Mouse (Mus musculus) liver, embryonic 13.5 days (tissue): Measurements from ENCODE around the gene Atm. TPM values are rescaled to one million over a fixed set of nuclear protein-coding genes. Genes with fewer than 3 reads are reported as not detected.

Experiments used
- microRNA-seq: library from miRNA; unstranded; fragments of <30 nt; microRNA quantifications from one replicate; pipeline ENCODE4, GENCODE M21; 2016
- polyA plus RNA-seq: library from polyadenylated mRNA; unstranded; fragments of >200 nt; fragmentation: Nextera tagmentation; extraction: Ambion mirVana; gene quantifications from 2 replicates; pipeline ENCODE4 v1.2.1, GENCODE M21; 2015

Gene Atm
- polyA plus RNA-seq, 1 experiment from 2014 or later, result 5.0 TPM

Small RNAs within 50 kb of the gene (microRNA-seq; reads per million reads assigned to microRNA genes)
- not detected for gene Mir130c

Other genes with a start within 250 kb of the Atm start
- 0.16 and 0.24 TPM in 2 replicates for gene Exph5, start 235.1 kb downstream of the Atm start, polyA plus RNA-seq
- gene Kdelc2, start 152.7 kb downstream of the Atm start, polyA plus RNA-seq, result 5.3 and 6.6 TPM in 2 replicates
- 0.90 and 1.2 TPM in 2 replicates for gene 4930550C14Rik, start 134.4 kb downstream of the Atm start, polyA plus RNA-seq
- gene Npat, start 307 bp upstream of the Atm start, polyA plus RNA-seq, result 8.0 and 11.1 TPM in 2 replicates
- 58.2 and 71.8 TPM in 2 replicates for gene Acat1, start 73.6 kb upstream of the Atm start, polyA plus RNA-seq
- gene Cul5, start 133.3 kb upstream of the Atm start, polyA plus RNA-seq, result 14.6 and 15.4 TPM in 2 replicates
- gene Rab39, start 169.5 kb upstream of the Atm start, polyA plus RNA-seq, result 0.44 and 0.70 TPM in 2 replicates
- gene Slc35f2, start 234.8 kb upstream of the Atm start, polyA plus RNA-seq, result 0.30 and 0.35 TPM in 2 replicates